Mouse (Mus musculus) MEL (cell line): Measurements from ENCODE around the gene Anp32e. TPM values are rescaled to one million over a fixed set of nuclear protein-coding genes. Genes with fewer than 3 reads are reported as not detected.

Source experiments
- DNase-seq: peaks from one replicate; pipeline ENCODE4 v3.0.0; 2011; ENCODE audit warnings: low read depth, low spot score
- H3K27ac ChIP-seq: 2 replicates; pipeline ENCODE4 v1.5.1; 2012; ENCODE audit warnings: low read depth, mild to moderate bottlenecking, control low read depth, low read length, moderate library complexity; ENCODE audit not compliant: control insufficient read depth
- H3K27me3 ChIP-seq, 2 experiments: fragments of 150-350 bp in 1 of 2; sonication (generic) in 1 of 2; 2 replicates each; pipeline ENCODE4 v1.6.1; 2012; ENCODE audit warnings: low read length in 2 of 2, mild to moderate bottlenecking in 2 of 2, improper control_type of control experiment in 1 of 2, moderate library complexity in 1 of 2; ENCODE audit not compliant: insufficient read depth in 2 of 2, control insufficient read depth in 1 of 2
- H3K36me3 ChIP-seq, 2 experiments: 2 replicates each; pipeline ENCODE4 v1.6.1; 2012 to 2014; ENCODE audit warnings: low read length in 2 of 2, improper control_type of control experiment in 1 of 2, inconsistent platforms in 1 of 2, mild to moderate bottlenecking in 1 of 2; ENCODE audit not compliant: insufficient read depth in 2 of 2, control insufficient read depth in 1 of 2
- H3K4me1 ChIP-seq, 2 experiments: fragments of 150-350 bp in 1 of 2; sonication (generic) in 1 of 2; 2 replicates each; pipeline ENCODE4 v1.6.1; 2012; ENCODE audit warnings: low read length in 2 of 2, improper control_type of control experiment in 1 of 2, mild to moderate bottlenecking in 1 of 2; ENCODE audit not compliant: insufficient read depth in 2 of 2, control insufficient read depth in 1 of 2
- H3K4me3 ChIP-seq, 2 experiments: fragments of 150-350 bp in 1 of 2; sonication (generic) in 1 of 2; 2 replicates each; pipeline ENCODE4 v1.5.1; 2012; ENCODE audit warnings: low read depth in 2 of 2, low read length in 2 of 2, mild to moderate bottlenecking in 2 of 2, moderate library complexity in 2 of 2, control low read depth in 1 of 2, improper control_type of control experiment in 1 of 2; ENCODE audit not compliant: control insufficient read depth in 1 of 2, insufficient read depth in 1 of 2
- H3K79me2 ChIP-seq: 2 replicates; pipeline ENCODE4 v1.6.1; 2012; ENCODE audit warnings: mild to moderate bottlenecking, low read length, moderate library complexity; ENCODE audit not compliant: control insufficient read depth, poor library complexity, insufficient read depth
- H3K9ac ChIP-seq: 2 replicates; pipeline ENCODE4 v1.6.1; 2012; ENCODE audit warnings: low read depth, mild to moderate bottlenecking, control low read depth, low read length, moderate library complexity; ENCODE audit not compliant: control insufficient read depth, poor library complexity, severe bottlenecking
- H3K9me3 ChIP-seq: fragments of 150-350 bp; sonication (generic); replicated peaks from 2 replicates; pipeline ENCODE4 v1.6.1; 2012; ENCODE audit warnings: mild to moderate bottlenecking, low read length, improper control_type of control experiment, moderate library complexity; ENCODE audit not compliant: insufficient read depth
- BHLHE40 ChIP-seq: IDR thresholded peaks from 2 replicates; pipeline ENCODE4 v1.6.1; 2012; ENCODE audit warnings: low read depth, mild to moderate bottlenecking, inconsistent platforms, low read length, improper control_type of control experiment, borderline replicate concordance
- CHD1 ChIP-seq: IDR thresholded peaks from 2 replicates; pipeline ENCODE4 v1.6.1; 2012; ENCODE audit warnings: low read depth, mild to moderate bottlenecking, inconsistent platforms, low read length, improper control_type of control experiment
- CHD2 ChIP-seq: IDR thresholded peaks from 2 replicates; pipeline ENCODE4 v1.6.1; 2011; ENCODE audit warnings: low read length, improper control_type of control experiment
- CTCF ChIP-seq, 3 experiments: IDR thresholded peaks in 2 of 3; conservative IDR thresholded peaks in 1 of 3; 2 replicates each; pipeline ENCODE4 v1.5.1; 2011 to 2012; ENCODE audit warnings: low read length in 3 of 3, low read depth in 2 of 3, mild to moderate bottlenecking in 2 of 3, improper control_type of control experiment in 1 of 3, inconsistent platforms in 1 of 3, mixed read lengths in 1 of 3, moderate library complexity in 1 of 3; ENCODE audit not compliant: control insufficient read depth in 1 of 3, insufficient read depth in 1 of 3, poor library complexity in 1 of 3, severe bottlenecking in 1 of 3
- ELF1 ChIP-seq: IDR thresholded peaks from 2 replicates; pipeline ENCODE4 v1.6.1; 2014; ENCODE audit warnings: low read depth, mild to moderate bottlenecking, inconsistent platforms, low read length, improper control_type of control experiment, moderate library complexity
- EP300 ChIP-seq, 2 experiments: IDR thresholded peaks; 2 replicates each; pipeline ENCODE4 v1.6.1; 2011; ENCODE audit warnings: improper control_type of control experiment in 2 of 2, low read length in 2 of 2, low read depth in 1 of 2, mild to moderate bottlenecking in 1 of 2
- GABPA ChIP-seq: IDR thresholded peaks from 2 replicates; pipeline ENCODE4 v1.6.1; 2012; ENCODE audit warnings: low read depth, mild to moderate bottlenecking, inconsistent platforms, low read length, improper control_type of control experiment, moderate library complexity
- GATA1 ChIP-seq: IDR thresholded peaks from 2 replicates; pipeline ENCODE4 v1.6.1; 2011; ENCODE audit warnings: low read depth, low read length, improper control_type of control experiment
- HCFC1 ChIP-seq: IDR thresholded peaks from 2 replicates; pipeline ENCODE4 v1.6.1; 2012; ENCODE audit warnings: low read depth, mild to moderate bottlenecking, inconsistent platforms, low read length, improper control_type of control experiment, moderate library complexity
- KAT2A ChIP-seq: conservative IDR thresholded peaks from 2 replicates; pipeline ENCODE4 v1.6.1; 2012; ENCODE audit warnings: low read depth, low read length, improper control_type of control experiment, inconsistent platforms
- MAFK ChIP-seq: IDR thresholded peaks from 2 replicates; pipeline ENCODE4 v1.6.1; 2011; ENCODE audit warnings: low read depth, mild to moderate bottlenecking, low read length, improper control_type of control experiment, borderline replicate concordance
- MEF2A ChIP-seq: IDR thresholded peaks from 2 replicates; pipeline ENCODE4 v1.6.1; 2014; ENCODE audit warnings: low read depth, mild to moderate bottlenecking, inconsistent platforms, low read length, improper control_type of control experiment; ENCODE audit not compliant: poor library complexity, insufficient replicate concordance, severe bottlenecking; ENCODE audit errors: extremely low read depth
- MYC ChIP-seq: IDR thresholded peaks from 2 replicates; pipeline ENCODE4 v1.6.1; 2011; ENCODE audit warnings: low read depth, mild to moderate bottlenecking, low read length, improper control_type of control experiment, moderate library complexity
- NRF1 ChIP-seq: IDR thresholded peaks from 2 replicates; pipeline ENCODE4 v1.6.1; 2014; ENCODE audit warnings: low read depth, mild to moderate bottlenecking, inconsistent platforms, low read length, improper control_type of control experiment, moderate library complexity; ENCODE audit not compliant: poor library complexity, insufficient read depth, severe bottlenecking
- POLR2A ChIP-seq, 2 experiments: IDR thresholded peaks; 2 replicates each; pipeline ENCODE4 v1.6.1; 2011 to 2012; ENCODE audit warnings: low read length in 2 of 2, mild to moderate bottlenecking in 2 of 2, control low read depth in 1 of 2, improper control_type of control experiment in 1 of 2, low read depth in 1 of 2, moderate library complexity in 1 of 2; ENCODE audit not compliant: control insufficient read depth in 1 of 2, insufficient read depth in 1 of 2, poor library complexity in 1 of 2
- POLR2AphosphoS2 ChIP-seq: IDR thresholded peaks from 2 replicates; pipeline ENCODE4 v1.6.1; 2011; ENCODE audit warnings: low read length, improper control_type of control experiment
- POLR2AphosphoS5 ChIP-seq: IDR thresholded peaks from 2 replicates; pipeline ENCODE4 v1.6.1; 2012; ENCODE audit warnings: low read depth, borderline replicate concordance, mild to moderate bottlenecking, inconsistent platforms, low read length, moderate library complexity, mixed read lengths
- RAD21 ChIP-seq: IDR thresholded peaks from 2 replicates; pipeline ENCODE4 v1.6.1; 2011; ENCODE audit warnings: mild to moderate bottlenecking, low read depth, low read length, improper control_type of control experiment
- SMC3 ChIP-seq: IDR thresholded peaks from 2 replicates; pipeline ENCODE4 v1.6.1; 2011; ENCODE audit warnings: low read depth, low read length, improper control_type of control experiment
- TAL1 ChIP-seq: IDR thresholded peaks from 2 replicates; pipeline ENCODE4 v1.6.1; 2012; ENCODE audit warnings: mild to moderate bottlenecking, inconsistent platforms, low read length, moderate library complexity, mixed read lengths
- TCF12 ChIP-seq: IDR thresholded peaks from 2 replicates; pipeline ENCODE4 v1.6.1; 2014; ENCODE audit warnings: low read depth, mild to moderate bottlenecking, inconsistent platforms, low read length, improper control_type of control experiment, moderate library complexity
- UBTF ChIP-seq: IDR thresholded peaks from 2 replicates; pipeline ENCODE4 v1.6.1; 2012; ENCODE audit warnings: low read depth, mild to moderate bottlenecking, inconsistent platforms, low read length, improper control_type of control experiment, moderate library complexity, borderline replicate concordance; ENCODE audit not compliant: insufficient read depth
- ZC3H11A ChIP-seq: IDR thresholded peaks from 2 replicates; pipeline ENCODE4 v1.6.1; 2012; ENCODE audit warnings: low read depth, mild to moderate bottlenecking, inconsistent platforms, low read length, improper control_type of control experiment
- ZKSCAN1 ChIP-seq: IDR thresholded peaks from 2 replicates; pipeline ENCODE4 v1.6.1; 2012; ENCODE audit warnings: low read depth, mild to moderate bottlenecking, inconsistent platforms, low read length, improper control_type of control experiment, moderate library complexity
- ZMIZ1 ChIP-seq: IDR thresholded peaks from 2 replicates; pipeline ENCODE4 v1.6.1; 2012; ENCODE audit warnings: low read depth, mild to moderate bottlenecking, inconsistent platforms, low read length, improper control_type of control experiment, moderate library complexity
- polyA plus RNA-seq, 2 experiments: library from polyadenylated mRNA; stranded (reverse) in 1 of 2; unstranded in 1 of 2; fragments of >175 nt in 1 of 2; fragments of >200 nt in 1 of 2; gene quantifications; 2 replicates each; pipeline versions ENCODE4 v1.2.1 to v1.2.4; 2012; ENCODE audit warnings: low replicate concordance in 2 of 2, low read depth in 1 of 2; ENCODE audit not compliant: insufficient read length in 2 of 2, insufficient read depth in 1 of 2, missing spikeins in 1 of 2
- total RNA-seq: library from RNA; depleted of rRNA; stranded (reverse); fragments of 300-350 nt; gene quantifications from 2 replicates; pipeline ENCODE4 v1.2.3, GENCODE M21; 2012

Anp32e gene
- total and polyA plus RNA-seq, 3 experiments, result 159 to 748 (median 412) TPM

DNA sequence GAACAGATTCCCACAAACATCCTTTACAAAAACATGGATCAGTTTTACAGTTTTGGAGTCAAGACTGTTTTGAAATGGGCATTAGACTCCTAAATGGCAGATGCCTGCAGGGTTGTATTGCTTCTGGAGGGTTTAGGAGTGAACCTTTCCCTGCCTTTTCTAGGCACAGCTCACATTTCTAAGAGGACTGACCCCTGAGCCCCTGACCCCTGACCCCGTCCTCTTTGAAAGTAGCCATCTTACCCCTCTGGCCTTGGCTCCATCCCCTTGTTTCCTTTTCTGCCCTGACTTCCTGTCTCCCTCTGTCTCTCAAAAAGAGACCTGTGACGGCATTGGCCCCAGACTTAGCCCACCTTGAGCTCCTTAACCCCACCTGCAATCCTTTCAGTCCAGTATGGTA, 34.2 kb downstream of the Anp32e start:
- no peaks in the 10 kb centered on the region for H3K9me3 ChIP-seq
- H3K27me3 ChIP-seq, result peaks cover 0 to 10% of the 10 kb centered on the region in 2 experiments; a peak in 2 of 4 replicates

DNA sequence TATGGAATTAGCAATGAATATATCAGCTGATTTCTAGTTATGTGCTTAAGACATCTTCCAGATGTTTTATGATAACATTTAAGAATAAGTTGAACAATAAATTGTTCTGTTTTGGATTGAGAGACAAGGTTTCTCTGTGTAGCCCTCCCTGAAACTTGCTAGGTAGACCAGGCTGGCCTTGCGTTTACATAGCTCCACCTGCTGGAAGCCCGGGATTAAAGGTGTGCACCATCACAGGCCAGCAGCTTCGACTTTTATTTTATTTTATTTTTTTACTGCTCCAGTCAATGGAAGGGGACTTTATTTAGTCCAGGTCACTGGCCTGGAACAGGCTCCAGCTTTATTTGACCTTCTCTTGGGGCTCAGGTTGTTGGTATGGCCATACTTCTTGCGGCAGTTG, 34.6 kb downstream of the Anp32e start:
- H3K9ac ChIP-seq, result no peak overlapping the region
- TF ChIP-seq TCF12 (no peak), MAFK (no peak), EP300 (IDR thresholded peaks at IDR 0.05; ENCODE audit: low read depth in 1 of 2, low read length in 2 of 2) (no peak), KAT2A (no peak), TAL1 (no peak), UBTF (no peak), ZMIZ1 (no peak), ZKSCAN1 (no peak), RAD21 (peak; percentile 85), SMC3 (peak; percentile 91), BHLHE40 (no peak), CTCF (IDR thresholded peaks at IDR 0.05 in 2 of 3, conservative IDR thresholded peaks at IDR 0.05 in 1 of 3; ENCODE audit: control insufficient read depth in 1 of 3, insufficient read depth in 1 of 3, low read depth in 2 of 3, low read length in 3 of 3, poor library complexity in 1 of 3, severe bottlenecking in 1 of 3) (peak; percentile 86 to 95 (median 94)), POLR2AphosphoS2 (no peak), POLR2A (IDR thresholded peaks at IDR 0.05; ENCODE audit: control insufficient read depth in 1 of 2, insufficient read depth in 1 of 2, low read depth in 1 of 2, low read length in 2 of 2, poor library complexity in 1 of 2) (no peak), MYC (no peak), POLR2AphosphoS5 (no peak), MEF2A (no peak), ZC3H11A (peak; percentile 84), NRF1 (no peak), HCFC1 (0 out of 2 replicates have a peak, but pooled peaks have one; percentile 17), ELF1 (no peak), GATA1 (no peak), CHD1 (no peak), GABPA (no peak)
- H3K4me1 ChIP-seq, result peaks cover 0 to 4% of the 10 kb centered on the region in 2 experiments; a peak in 3 of 4 replicates
- no peak overlapping the region for H3K4me3 ChIP-seq
- no peak overlapping the region for H3K27ac ChIP-seq
- H3K36me3 ChIP-seq, result 0 out of 4 replicates have a peak, but pooled peaks cover 0 to 4% of the 10 kb centered on the region in 2 experiments
- peaks cover 0 to 10% of the 10 kb centered on the region in 2 experiments; a peak in 2 of 4 replicates for H3K27me3 ChIP-seq
- DNase-seq, result peak; percentile 74
- H3K79me2 ChIP-seq, result no peaks in the 10 kb centered on the region
- no peaks in the 10 kb centered on the region for H3K9me3 ChIP-seq

More for the DNA sequence above, 34.2 kb downstream of the Anp32e start:
- DNase-seq, result no peak
- peaks cover 0 to 7% of the 10 kb centered on the region in 2 experiments; a peak in 3 of 4 replicates for H3K4me1 ChIP-seq
- no peak overlapping the region for H3K4me3 ChIP-seq
- no peaks in the 10 kb centered on the region for H3K79me2 ChIP-seq
- H3K27ac ChIP-seq, result no peak overlapping the region
- 0 out of 2 replicates have a peak, but pooled peaks have one; percentile 1 for TF ChIP-seq HCFC1
- TF ChIP-seq CHD2, result no peak
- TF ChIP-seq, all 39 proteins: peak for 1
- Histone ChIP-seq H3K9ac (no peak overlapping the region), H3K36me3 (0 out of 4 replicates have a peak, but pooled peaks cover 0 to 4% of the 10 kb centered on the region in 2 experiments)
